Comparison of ENCODE assay signal across 7 mouse cellular contexts in the genomic region with DNA sequence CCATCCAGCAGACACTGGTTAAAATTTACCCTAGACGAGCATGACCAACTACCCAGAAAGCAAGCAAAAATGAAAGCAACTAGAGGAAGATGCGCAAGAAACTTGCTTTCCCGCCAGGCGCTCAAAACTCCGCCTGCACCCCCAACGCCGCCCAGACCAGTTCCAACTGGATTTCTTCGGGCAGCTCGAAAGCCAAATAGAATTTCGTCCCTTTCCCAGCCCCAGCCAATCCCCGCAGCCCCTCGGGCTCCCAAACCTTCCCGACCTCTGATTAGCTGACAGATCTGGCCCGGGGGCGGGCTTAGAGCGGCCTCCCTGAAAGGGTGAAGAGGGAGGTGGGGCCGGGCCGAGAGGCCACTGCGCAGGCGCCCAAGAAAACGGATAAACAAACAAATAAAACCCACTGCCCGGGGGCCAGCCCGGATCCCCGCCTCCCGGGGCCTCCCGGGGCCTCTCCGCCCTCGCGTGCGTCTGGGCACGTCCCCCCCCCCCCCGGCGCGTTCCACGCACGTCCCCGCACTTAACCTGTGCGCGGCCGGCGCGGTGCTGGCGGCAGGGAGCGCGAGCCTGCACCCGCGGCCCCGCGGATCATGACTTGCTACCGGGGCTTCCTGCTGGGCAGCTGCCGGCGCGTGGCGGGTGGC. TPM values are rescaled to one million over a fixed set of nuclear protein-coding genes. Genes with fewer than 3 reads are reported as not detected.
DNase-seq lines count a peak whose midpoint lies in the region; ATAC-seq and TF ChIP-seq lines count a peak whose summit lies in the region.

Gene Nadk2, plus strand, starts transcription at position 349 of the 644 bp plus-strand sequence.

- 0 out of 2 replicates have a peak, but pooled peaks have one; percentile 14 for TF ChIP-seq POLR2A in small intestine, adult 2 months (IDR thresholded peaks at IDR 0.05; ENCODE audit: low read depth, low read length)

- H3K4me1 ChIP-seq in embryonic facial prominence, embryonic 10.5 days = peaks cover 42% of the 10 kb centered on the region
- H3K4me1 ChIP-seq in intestine, postnatal 0 days (replicated peaks; ENCODE audit: control insufficient read depth, insufficient read depth, low read length) = peaks cover 6% of the 10 kb centered on the region
- H3K4me1 ChIP-seq in midbrain, embryonic 12.5 days = peaks cover 36% of the 10 kb centered on the region
- H3K4me1 ChIP-seq in small intestine, adult 2 months (ENCODE audit: control insufficient read depth, insufficient read depth, insufficient read length, low read length) = peaks cover 13% of the 10 kb centered on the region

- intact Hi-C loops in left cerebral cortex, postnatal 4 days (cut with DNase I) = no loop called here

- H3K27ac ChIP-seq in embryonic facial prominence, embryonic 10.5 days (replicated peaks) = peak within 1 kb of the TSS; percentile 94
- H3K27ac ChIP-seq in intestine, postnatal 0 days (ENCODE audit: low read depth, low read length) = peak within 1 kb of the TSS; percentile 95
- H3K27ac ChIP-seq in midbrain, embryonic 12.5 days (replicated peaks) = peak within 1 kb of the TSS; percentile 91
- H3K27ac ChIP-seq in small intestine, adult 2 months (ENCODE audit: insufficient read depth, low read depth, low read length) = peak within 1 kb of the TSS; percentile 58

- no peaks in the 10 kb centered on the region for H3K9me3 ChIP-seq in embryonic facial prominence, embryonic 10.5 days
- no peaks in the 10 kb centered on the region for H3K9me3 ChIP-seq in intestine, postnatal 0 days (ENCODE audit: control insufficient read depth)
- no peaks in the 10 kb centered on the region for H3K9me3 ChIP-seq in midbrain, embryonic 12.5 days

- no peaks in the 10 kb centered on the region for H3K27me3 ChIP-seq in embryonic facial prominence, embryonic 10.5 days (replicated peaks; ENCODE audit: low read depth, poor library complexity, severe bottlenecking)
- no peaks in the 10 kb centered on the region for H3K27me3 ChIP-seq in intestine, postnatal 0 days (replicated peaks; ENCODE audit: control insufficient read depth, insufficient read depth, low read length)
- no peaks in the 10 kb centered on the region for H3K27me3 ChIP-seq in midbrain, embryonic 12.5 days
- H3K27me3 ChIP-seq in small intestine, adult 2 months (ENCODE audit: control insufficient read depth, insufficient read depth, low read length) = no peaks in the 10 kb centered on the region

- WGBS in embryonic facial prominence, embryonic 10.5 days = under 1% methylated on average over 50 of the region's 54 CpGs
- WGBS in intestine, postnatal 0 days = under 1% methylated on average over 53 of the region's 54 CpGs
- 1% methylated on average over 28 of the region's 54 CpGs for WGBS in midbrain, embryonic 12.5 days
- 1% methylated on average over 53 of the region's 54 CpGs for WGBS in small intestine, adult 2 months

- H3K9ac ChIP-seq in intestine, postnatal 0 days (ENCODE audit: low read depth, low read length) = peak within 1 kb of the TSS; percentile 92
- H3K9ac ChIP-seq in midbrain, embryonic 12.5 days (replicated peaks) = peak within 1 kb of the TSS; percentile 90

- H3K4me2 ChIP-seq in intestine, postnatal 0 days (replicated peaks; ENCODE audit: low read depth) = peak within 1 kb of the TSS; percentile 85
- peak within 1 kb of the TSS; percentile 81 for H3K4me2 ChIP-seq in midbrain, embryonic 12.5 days (replicated peaks)

- no peaks in the 10 kb centered on the region for H3K36me3 ChIP-seq in embryonic facial prominence, embryonic 10.5 days (replicated peaks)
- H3K36me3 ChIP-seq in intestine, postnatal 0 days (ENCODE audit: control insufficient read depth, insufficient read depth) = no peaks in the 10 kb centered on the region
- H3K36me3 ChIP-seq in midbrain, embryonic 12.5 days = no peaks in the 10 kb centered on the region
- no peaks in the 10 kb centered on the region for H3K36me3 ChIP-seq in small intestine, adult 2 months (ENCODE audit: control insufficient read depth, insufficient read depth, low read length)

- peak; percentile 96 for ATAC-seq in intestine, postnatal 0 days
- peak; percentile 99 for ATAC-seq in midbrain, embryonic 12.5 days (ENCODE audit: low FRiP score, low read depth)

- DNase-seq in adrenal gland, postnatal 10 days = peak; percentile 99
- peak; percentile 100 for DNase-seq in embryonic facial prominence, embryonic 10.5 days (ENCODE audit: low spot score)
- no peak for DNase-seq in gonadal fat pad, adult 2 months (ENCODE audit: low read depth)
- peak; percentile 100 for DNase-seq in left cerebral cortex, postnatal 4 days

- TF ChIP-seq CTCF in intestine, postnatal 0 days (IDR thresholded peaks at IDR 0.05; ENCODE audit: low read depth) = no peak
- TF ChIP-seq CTCF in small intestine, adult 2 months (IDR thresholded peaks at IDR 0.05; ENCODE audit: extremely low read depth, insufficient read length, insufficient replicate concordance, low read depth, low read length) = no peak

- peak within 1 kb of the TSS; percentile 86 for H3K4me3 ChIP-seq in embryonic facial prominence, embryonic 10.5 days
- peak within 1 kb of the TSS; percentile 95 for H3K4me3 ChIP-seq in intestine, postnatal 0 days (ENCODE audit: low read depth, low read length)
- H3K4me3 ChIP-seq in midbrain, embryonic 12.5 days = peak within 1 kb of the TSS; percentile 94
- peak within 1 kb of the TSS; percentile 84 for H3K4me3 ChIP-seq in small intestine, adult 2 months (ENCODE audit: low read depth, low read length)

RNA-seq across cellular contexts. Expression of gene Nadk2, which starts in this region (rescaled TPM):
- 10 to 100 TPM; 74.0 to 74.3 TPM for total RNA-seq in adrenal gland, postnatal 10 days (2021)
- 35.2 and 36.1 TPM in 2 replicates for polyA plus RNA-seq in embryonic facial prominence, embryonic 10.5 days (2016; fragmentation: Nextera tagmentation; extraction: Ambion mirVana)
- 25.0 and 32.1 TPM in 2 replicates for polyA plus RNA-seq in gonadal fat pad, adult 2 months (2012; rRNA removed)
- polyA plus RNA-seq in intestine, postnatal 0 days (2015; fragmentation: Nextera tagmentation; extraction: Ambion mirVana) = 37.3 and 38.8 TPM in 2 replicates
- 10 to 100 TPM; 28.1 TPM for total RNA-seq in left cerebral cortex, postnatal 4 days (2021)
- 35.3 and 36.5 TPM in 2 replicates for polyA plus RNA-seq in midbrain, embryonic 12.5 days (2016; fragmentation: Nextera tagmentation; extraction: Ambion mirVana)
- 12.2 and 13.6 TPM in 2 replicates for polyA plus RNA-seq in small intestine, adult 2 months (2012; rRNA removed)
